7 mouse cellular contexts compared by ENCODE assay signal in genomic region chr17:51813784-51814120, GRCm38 (mm10). TPM values are rescaled to one million over a fixed set of nuclear protein-coding genes. Genes with fewer than 3 reads are reported as not detected.
DNase-seq lines count a peak whose midpoint lies in the region; ATAC-seq and TF ChIP-seq lines count a peak whose summit lies in the region.

No protein-coding gene starts in this region.

- H3K27ac ChIP-seq in neural tube, embryonic 11.5 days (ENCODE audit: low read depth, low read length), result no peak overlapping the region
- peak overlapping the region; percentile 94; the same call in 1 of the 2 replicates for H3K27ac ChIP-seq in forebrain, embryonic 15.5 days (replicated peaks)
- H3K27ac ChIP-seq in liver, embryonic 13.5 days, result no peak overlapping the region
- no peak overlapping the region for H3K27ac ChIP-seq in stomach, postnatal 0 days (replicated peaks)

- no peaks in the 10 kb centered on the region for H3K9me3 ChIP-seq in neural tube, embryonic 11.5 days (ENCODE audit: control insufficient read depth, low read length)
- no peaks in the 10 kb centered on the region for H3K9me3 ChIP-seq in forebrain, embryonic 15.5 days
- no peaks in the 10 kb centered on the region for H3K9me3 ChIP-seq in liver, embryonic 13.5 days (replicated peaks)
- no peaks in the 10 kb centered on the region for H3K9me3 ChIP-seq in stomach, postnatal 0 days (ENCODE audit: control insufficient read depth, low read length)

- H3K4me2 ChIP-seq in neural tube, embryonic 11.5 days (ENCODE audit: low read depth), result peak overlapping the region; percentile 71
- peak overlapping the region; percentile 81 for H3K4me2 ChIP-seq in forebrain, embryonic 15.5 days (replicated peaks)
- peak overlapping the region; percentile 82 for H3K4me2 ChIP-seq in liver, embryonic 13.5 days
- peak overlapping the region; percentile 95 for H3K4me2 ChIP-seq in stomach, postnatal 0 days (replicated peaks; ENCODE audit: low read depth)

- no peaks in the 10 kb centered on the region for H3K27me3 ChIP-seq in neural tube, embryonic 11.5 days (ENCODE audit: control insufficient read depth, insufficient read depth, low read length)
- H3K27me3 ChIP-seq in forebrain, embryonic 15.5 days, result no peaks in the 10 kb centered on the region
- peaks cover 35% of the 10 kb centered on the region for H3K27me3 ChIP-seq in liver, embryonic 13.5 days
- H3K27me3 ChIP-seq in stomach, postnatal 0 days (ENCODE audit: control insufficient read depth, insufficient read depth, low read length), result no peaks in the 10 kb centered on the region

- no peak for ATAC-seq in neural tube, embryonic 11.5 days (ENCODE audit: insufficient read depth, low FRiP score, low TSS enrichment)
- ATAC-seq in forebrain, embryonic 15.5 days (replicated peaks), result no peak
- no peak for ATAC-seq in liver, embryonic 13.5 days (ENCODE audit: low read depth)
- ATAC-seq in stomach, postnatal 0 days (ENCODE audit: low FRiP score, low TSS enrichment), result no peak

- no peak for TF ChIP-seq CTCF in stomach, postnatal 0 days (IDR thresholded peaks at IDR 0.05; ENCODE audit: low read depth)

- peak overlapping the region; percentile 96 for H3K9ac ChIP-seq in neural tube, embryonic 11.5 days (ENCODE audit: low read length)
- peak overlapping the region; percentile 89 for H3K9ac ChIP-seq in forebrain, embryonic 15.5 days (replicated peaks)
- H3K9ac ChIP-seq in liver, embryonic 13.5 days, result 0 out of 2 replicates have a peak overlapping the region, but pooled peaks have one; percentile 59
- H3K9ac ChIP-seq in stomach, postnatal 0 days (ENCODE audit: low read length), result no peak overlapping the region

- TF ChIP-seq EP300 in stomach, postnatal 0 days (optimal IDR thresholded peaks at IDR 0.05), result no peak

- 3% methylated on average over 6 of the region's 6 CpGs for WGBS in neural tube, embryonic 11.5 days
- WGBS in forebrain, embryonic 15.5 days, result under 1% methylated on average over 6 of the region's 6 CpGs
- WGBS in liver, embryonic 13.5 days (ENCODE audit: insufficient replicate concordance), result under 1% methylated on average over 6 of the region's 6 CpGs
- 3% methylated on average over 6 of the region's 6 CpGs for WGBS in stomach, postnatal 0 days

- no peak for DNase-seq in neural tube, embryonic 11.5 days (ENCODE audit: low spot score)
- no peak for DNase-seq in neural tube, embryonic 10.5 days (ENCODE audit: extremely low spot score, low spot score)
- no peak for DNase-seq in liver, embryonic 13.5 days
- DNase-seq in stomach, postnatal 0 days (ENCODE audit: low spot score), result no peak
- DNase-seq in thymus, postnatal 0 days (ENCODE audit: low spot score), result no peak
- DNase-seq in ovary, postnatal 36 days (ENCODE audit: low spot score), result no peak

- H3K36me3 ChIP-seq in neural tube, embryonic 11.5 days (ENCODE audit: control insufficient read depth, insufficient read depth, low read length), result no peaks in the 10 kb centered on the region
- H3K36me3 ChIP-seq in forebrain, embryonic 15.5 days, result no peaks in the 10 kb centered on the region
- no peaks in the 10 kb centered on the region for H3K36me3 ChIP-seq in liver, embryonic 13.5 days
- H3K36me3 ChIP-seq in stomach, postnatal 0 days (ENCODE audit: control insufficient read depth, insufficient read depth, low read length), result no peaks in the 10 kb centered on the region

- H3K4me1 ChIP-seq in neural tube, embryonic 11.5 days (ENCODE audit: control insufficient read depth, insufficient read depth, low read length), result 0 out of 2 replicates have a peak, but pooled peaks cover 3% of the 10 kb centered on the region
- H3K4me1 ChIP-seq in forebrain, embryonic 15.5 days, result peaks cover 22% of the 10 kb centered on the region
- 0 out of 2 replicates have a peak, but pooled peaks cover 5% of the 10 kb centered on the region for H3K4me1 ChIP-seq in liver, embryonic 13.5 days (replicated peaks)
- H3K4me1 ChIP-seq in stomach, postnatal 0 days (replicated peaks; ENCODE audit: control insufficient read depth, insufficient read depth), result no peaks in the 10 kb centered on the region

- peak overlapping the region; percentile 87 for H3K4me3 ChIP-seq in neural tube, embryonic 11.5 days (ENCODE audit: low read depth, low read length)
- H3K4me3 ChIP-seq in forebrain, embryonic 15.5 days, result peak overlapping the region; percentile 89
- H3K4me3 ChIP-seq in liver, embryonic 13.5 days (replicated peaks), result peak overlapping the region; percentile 65
- H3K4me3 ChIP-seq in stomach, postnatal 0 days (ENCODE audit: low read depth, low read length), result peak overlapping the region; percentile 85

RNA-seq across cellular contexts. Expression of gene Satb1, which starts 19.3 kb away (rescaled TPM):
- 28.4 and 33.5 TPM in 2 replicates for polyA plus RNA-seq in neural tube, embryonic 11.5 days (2014; fragmentation: Nextera tagmentation; extraction: Ambion mirVana)
- 40.1 and 47.2 TPM in 2 replicates for polyA plus RNA-seq in forebrain, embryonic 15.5 days (2015; fragmentation: Nextera tagmentation; extraction: Ambion mirVana)
- polyA plus RNA-seq in liver, embryonic 13.5 days (2015; fragmentation: Nextera tagmentation; extraction: Ambion mirVana), result 1.2 and 1.6 TPM in 2 replicates
- 2.6 and 2.9 TPM in 2 replicates for polyA plus RNA-seq in stomach, postnatal 0 days (2015; fragmentation: Nextera tagmentation; extraction: Ambion mirVana)
- polyA plus RNA-seq in thymus, postnatal 0 days (2015; fragmentation: Nextera tagmentation; extraction: Ambion mirVana), result 728 and 901 TPM in 2 replicates

Comparison
In these comparisons a context has a peak if more than half of its experiments do, and no peak if none do; other contexts are left out.
1. RNA of gene Satb1, which starts 19.3 kb away (polyA plus RNA-seq): 728 to 901 TPM in thymus, postnatal 0 days; 40.1 to 47.2 TPM in forebrain, embryonic 15.5 days, 28.4 to 33.5 TPM in neural tube, embryonic 11.5 days, 2.6 to 2.9 TPM in stomach, postnatal 0 days and 1.2 to 1.6 TPM in liver, embryonic 13.5 days; every median in the first group is over 10 times any median in the second.
2. Peak in every context shown above with its lines, with median percentiles within 50 percentile points of each other: H3K4me2 ChIP-seq and H3K4me3 ChIP-seq.